Mouse (Mus musculus): ENCODE results near the gene Grik3. TPM values are rescaled to one million over a fixed set of nuclear protein-coding genes. Genes with fewer than 3 reads are reported as not detected.

The Grik3 gene
- polyA plus RNA-seq, 1 experiment from 2014 or later, result 0.23 TPM

- no peak for ATAC-seq (ENCODE audit: insufficient number of reproducible peaks, low FRiP score)
- H3K4me3 ChIP-seq, result no peak overlapping the region
- H3K4me1 ChIP-seq (replicated peaks), result peaks cover 19% of the 10 kb centered on the region
- no peak overlapping the region for H3K27ac ChIP-seq (ENCODE audit: poor library complexity, severe bottlenecking)
- WGBS, result 84% methylated on average over 7 of the region's 7 CpGs
- peaks cover 50% of the 10 kb centered on the region for H3K27me3 ChIP-seq (replicated peaks)
- H3K9me3 ChIP-seq (replicated peaks), result no peaks in the 10 kb centered on the region
- no peak overlapping the region for H3K4me2 ChIP-seq
- no peak overlapping the region for H3K9ac ChIP-seq
- no peaks in the 10 kb centered on the region for H3K36me3 ChIP-seq
Measured at GRCm38 (mm10) chr4:125699056-125699455, 208.6 kb downstream of the Grik3 start.

GRCm38 (mm10) chr4:125700331-125700730 lies 209.8 kb downstream of the Grik3 start:
- Histone ChIP-seq H3K4me1 (replicated peaks) (peaks cover 19% of the 10 kb centered on the region), H3K4me3 (no peak overlapping the region), H3K9me3 (replicated peaks) (no peaks in the 10 kb centered on the region), H3K4me2 (no peak overlapping the region), H3K27ac (ENCODE audit: poor library complexity, severe bottlenecking) (no peak overlapping the region), H3K36me3 (no peaks in the 10 kb centered on the region), H3K27me3 (replicated peaks) (peaks cover 49% of the 10 kb centered on the region), H3K9ac (no peak overlapping the region)
- ATAC-seq (ENCODE audit: insufficient number of reproducible peaks, low FRiP score), result no peak
- 72% methylated on average over 8 of the region's 8 CpGs for WGBS

- no peak overlapping the region for H3K4me3 ChIP-seq
- H3K27me3 ChIP-seq (replicated peaks), result peaks cover 24% of the 10 kb centered on the region
- no peak overlapping the region for H3K27ac ChIP-seq (ENCODE audit: poor library complexity, severe bottlenecking)
- no peaks in the 10 kb centered on the region for H3K9me3 ChIP-seq (replicated peaks)
- no peak overlapping the region for H3K4me2 ChIP-seq
- 0 out of 2 replicates have a peak, but pooled peaks have one; percentile 17 for ATAC-seq (ENCODE audit: insufficient number of reproducible peaks, low FRiP score)
- no peak overlapping the region for H3K9ac ChIP-seq
- peaks cover 17% of the 10 kb centered on the region for H3K4me1 ChIP-seq (replicated peaks)
- 66% methylated on average over 12 of the region's 12 CpGs for WGBS
- no peaks in the 10 kb centered on the region for H3K36me3 ChIP-seq
Measured at GRCm38 (mm10) chr4:125702607-125703309, 212.3 kb downstream of the Grik3 start.

- H3K36me3 ChIP-seq, result no peaks in the 10 kb centered on the region
- peaks cover 15% of the 10 kb centered on the region for H3K4me1 ChIP-seq (replicated peaks)
- H3K4me2 ChIP-seq, result no peak overlapping the region
- ATAC-seq (ENCODE audit: insufficient number of reproducible peaks, low FRiP score), result 0 out of 2 replicates have a peak, but pooled peaks have one; percentile 23
- no peak overlapping the region for H3K9ac ChIP-seq
- no peak overlapping the region for H3K27ac ChIP-seq (ENCODE audit: poor library complexity, severe bottlenecking)
- no peaks in the 10 kb centered on the region for H3K9me3 ChIP-seq (replicated peaks)
- no peak overlapping the region for H3K4me3 ChIP-seq
- peaks cover 19% of the 10 kb centered on the region for H3K27me3 ChIP-seq (replicated peaks)
- 30% methylated on average over 4 of the region's 4 CpGs for WGBS
Measured at GRCm38 (mm10) chr4:125703310-125703690, 212.8 kb downstream of the Grik3 start.

GRCm38 (mm10) chr4:125705746-125706145 lies 215.2 kb downstream of the Grik3 start:
- WGBS, result 82% methylated on average over 8 of the region's 8 CpGs
- Histone ChIP-seq H3K36me3 (no peaks in the 10 kb centered on the region), H3K9me3 (replicated peaks) (no peaks in the 10 kb centered on the region), H3K4me2 (no peak overlapping the region), H3K27me3 (replicated peaks) (peaks cover 7% of the 10 kb centered on the region; the same call in 1 of the 2 replicates), H3K9ac (no peak overlapping the region), H3K27ac (ENCODE audit: poor library complexity, severe bottlenecking) (no peak overlapping the region), H3K4me1 (replicated peaks) (peaks cover 18% of the 10 kb centered on the region), H3K4me3 (no peak overlapping the region)
- no peak for ATAC-seq (ENCODE audit: insufficient number of reproducible peaks, low FRiP score)

GRCm38 (mm10) chr4:125709716-125710115 lies 219.2 kb downstream of the Grik3 start:
- WGBS, result 58% methylated on average over 9 of the region's 10 CpGs
- H3K4me2 ChIP-seq, result no peak overlapping the region
- no peak for ATAC-seq (ENCODE audit: insufficient number of reproducible peaks, low FRiP score)
- H3K4me3 ChIP-seq, result no peak overlapping the region
- no peak overlapping the region for H3K9ac ChIP-seq
- H3K27ac ChIP-seq (ENCODE audit: poor library complexity, severe bottlenecking), result no peak overlapping the region
- H3K36me3 ChIP-seq, result no peaks in the 10 kb centered on the region
- peaks cover 2% of the 10 kb centered on the region; the same call in 1 of the 2 replicates for H3K27me3 ChIP-seq (replicated peaks)
- no peaks in the 10 kb centered on the region for H3K9me3 ChIP-seq (replicated peaks)
- H3K4me1 ChIP-seq (replicated peaks), result 0 out of 2 replicates have a peak, but pooled peaks cover 3% of the 10 kb centered on the region

- 68% methylated on average over 6 of the region's 6 CpGs for WGBS
- H3K27ac ChIP-seq (ENCODE audit: poor library complexity, severe bottlenecking), result no peak overlapping the region
- no peak overlapping the region for H3K9ac ChIP-seq
- no peak overlapping the region for H3K4me2 ChIP-seq
- no peak for ATAC-seq (ENCODE audit: insufficient number of reproducible peaks, low FRiP score)
- H3K4me1 ChIP-seq (replicated peaks), result no peaks in the 10 kb centered on the region
- no peak overlapping the region for H3K4me3 ChIP-seq
- H3K9me3 ChIP-seq (replicated peaks), result no peaks in the 10 kb centered on the region
- peaks cover 11% of the 10 kb centered on the region for H3K27me3 ChIP-seq (replicated peaks)
- H3K36me3 ChIP-seq, result no peaks in the 10 kb centered on the region
Measured at GRCm38 (mm10) chr4:125717881-125718280, 227.4 kb downstream of the Grik3 start.

GRCm38 (mm10) chr4:125718429-125719140 lies 228.1 kb downstream of the Grik3 start:
- 40% methylated on average over 18 of the region's 18 CpGs for WGBS
- no peaks in the 10 kb centered on the region for H3K9me3 ChIP-seq (replicated peaks)
- ATAC-seq (ENCODE audit: insufficient number of reproducible peaks, low FRiP score), result no peak

GRCm38 (mm10) chr4:125726241-125726640 lies 235.7 kb downstream of the Grik3 start:
- Histone ChIP-seq H3K27ac (ENCODE audit: poor library complexity, severe bottlenecking) (no peak overlapping the region), H3K4me1 (replicated peaks) (no peaks in the 10 kb centered on the region; the same call in none of the 2 replicates), H3K27me3 (replicated peaks) (peaks cover 51% of the 10 kb centered on the region), H3K9me3 (replicated peaks) (no peaks in the 10 kb centered on the region), H3K9ac (no peak overlapping the region), H3K36me3 (no peaks in the 10 kb centered on the region), H3K4me2 (no peak overlapping the region), H3K4me3 (no peak overlapping the region)
- WGBS, result 80% methylated on average over 1 of the region's 1 CpGs
- ATAC-seq (ENCODE audit: insufficient number of reproducible peaks, low FRiP score), result no peak

More at GRCm38 (mm10) chr4:125718429-125719140, 228.1 kb downstream of the Grik3 start:
- Histone ChIP-seq H3K4me1 (replicated peaks) (no peaks in the 10 kb centered on the region), H3K9ac (no peak overlapping the region), H3K36me3 (no peaks in the 10 kb centered on the region), H3K4me2 (no peak overlapping the region), H3K4me3 (no peak overlapping the region), H3K27ac (ENCODE audit: poor library complexity, severe bottlenecking) (no peak overlapping the region), H3K27me3 (replicated peaks) (peaks cover 11% of the 10 kb centered on the region)

GRCm38 (mm10) chr4:125727030-125727429 lies 236.5 kb downstream of the Grik3 start:
- no peak overlapping the region for H3K4me2 ChIP-seq
- no peaks in the 10 kb centered on the region for H3K9me3 ChIP-seq (replicated peaks)
- H3K27me3 ChIP-seq (replicated peaks), result peaks cover 52% of the 10 kb centered on the region
- no peak overlapping the region for H3K27ac ChIP-seq (ENCODE audit: poor library complexity, severe bottlenecking)
- no peaks in the 10 kb centered on the region for H3K36me3 ChIP-seq
- ATAC-seq (ENCODE audit: insufficient number of reproducible peaks, low FRiP score), result no peak
- WGBS, result 49% methylated on average over 10 of the region's 10 CpGs
- H3K4me1 ChIP-seq (replicated peaks), result no peaks in the 10 kb centered on the region; the same call in none of the 2 replicates
- no peak overlapping the region for H3K9ac ChIP-seq
- no peak overlapping the region for H3K4me3 ChIP-seq

GRCm38 (mm10) chr4:125727626-125728025 lies 237.1 kb downstream of the Grik3 start:
- no peak overlapping the region for H3K4me2 ChIP-seq
- H3K27ac ChIP-seq (ENCODE audit: poor library complexity, severe bottlenecking), result no peak overlapping the region
- H3K4me3 ChIP-seq, result no peak overlapping the region
- ATAC-seq (ENCODE audit: insufficient number of reproducible peaks, low FRiP score), result no peak
- H3K27me3 ChIP-seq (replicated peaks), result peaks cover 49% of the 10 kb centered on the region
- no peaks in the 10 kb centered on the region for H3K36me3 ChIP-seq
- 41% methylated on average over 4 of the region's 4 CpGs for WGBS
- H3K9me3 ChIP-seq (replicated peaks), result no peaks in the 10 kb centered on the region
- no peaks in the 10 kb centered on the region; the same call in none of the 2 replicates for H3K4me1 ChIP-seq (replicated peaks)
- no peak overlapping the region for H3K9ac ChIP-seq

All from heart, embryonic 12.5 days (tissue).